Mouse (Mus musculus): ENCODE results near the gene Rhot2. TPM values are rescaled to one million over a fixed set of nuclear protein-coding genes. Genes with fewer than 3 reads are reported as not detected.

Gene Rhot2
- polyA plus RNA-seq, 1 experiment from 2014 or later = 24.2 TPM

DNA sequence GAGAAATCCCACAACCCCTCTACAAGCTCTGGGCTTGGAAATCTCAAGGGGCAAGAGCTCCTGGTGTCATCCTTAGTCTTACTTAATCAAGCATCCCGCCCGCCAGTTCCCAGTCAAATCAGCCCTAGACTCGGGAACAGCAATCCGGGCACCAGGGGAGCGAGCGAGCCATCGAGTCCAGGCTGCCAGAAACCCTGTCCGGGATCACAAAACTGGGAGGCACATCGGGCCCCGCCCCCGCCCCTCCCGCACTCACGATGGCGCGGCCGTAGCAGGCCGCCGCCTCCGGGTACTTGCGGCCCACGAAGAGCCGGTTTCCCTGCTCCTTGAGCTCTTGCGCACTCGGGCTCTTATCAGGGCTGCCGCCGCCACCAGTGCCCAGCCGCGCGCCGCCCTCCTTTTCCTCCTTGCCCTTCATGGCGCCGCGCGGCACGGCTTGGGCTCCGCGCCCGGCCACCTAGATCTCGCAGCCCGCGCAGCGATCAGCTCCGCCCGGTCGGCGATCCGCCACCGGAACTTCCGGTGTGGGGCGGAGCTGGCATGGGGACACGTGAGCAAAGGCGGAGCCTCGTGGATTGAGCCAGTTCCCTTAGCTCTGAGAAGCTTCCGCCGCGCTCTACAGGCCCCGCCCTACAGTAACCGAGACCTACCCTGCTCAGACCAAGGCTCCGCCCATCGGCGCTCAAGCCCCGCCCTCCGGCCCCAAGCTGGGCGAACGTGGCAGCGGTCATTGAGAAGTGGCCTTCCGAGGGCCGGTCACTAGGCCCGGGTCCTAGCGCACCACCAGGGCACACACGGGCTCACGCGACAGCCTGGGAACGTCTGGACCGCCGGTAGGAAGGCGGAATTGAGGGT is 12.0 kb downstream of the Rhot2 start:
- H3K4me3 ChIP-seq = peak overlapping the region; percentile 82
- under 1% methylated on average over 72 of the region's 77 CpGs for WGBS
- H3K4me1 ChIP-seq (replicated peaks) = peaks cover 76% of the 10 kb centered on the region
- peak overlapping the region; percentile 99 for H3K27ac ChIP-seq
- ATAC-seq (replicated peaks; ENCODE audit: insufficient number of reproducible peaks, insufficient read depth, low FRiP score, low read depth) = peak; percentile 92
- H3K9me3 ChIP-seq (replicated peaks) = no peaks in the 10 kb centered on the region
- H3K9ac ChIP-seq = peak overlapping the region; percentile 86
- H3K27me3 ChIP-seq = no peaks in the 10 kb centered on the region
- H3K36me3 ChIP-seq = peaks cover 20% of the 10 kb centered on the region
- peak overlapping the region; percentile 91 for H3K4me2 ChIP-seq

DNA sequence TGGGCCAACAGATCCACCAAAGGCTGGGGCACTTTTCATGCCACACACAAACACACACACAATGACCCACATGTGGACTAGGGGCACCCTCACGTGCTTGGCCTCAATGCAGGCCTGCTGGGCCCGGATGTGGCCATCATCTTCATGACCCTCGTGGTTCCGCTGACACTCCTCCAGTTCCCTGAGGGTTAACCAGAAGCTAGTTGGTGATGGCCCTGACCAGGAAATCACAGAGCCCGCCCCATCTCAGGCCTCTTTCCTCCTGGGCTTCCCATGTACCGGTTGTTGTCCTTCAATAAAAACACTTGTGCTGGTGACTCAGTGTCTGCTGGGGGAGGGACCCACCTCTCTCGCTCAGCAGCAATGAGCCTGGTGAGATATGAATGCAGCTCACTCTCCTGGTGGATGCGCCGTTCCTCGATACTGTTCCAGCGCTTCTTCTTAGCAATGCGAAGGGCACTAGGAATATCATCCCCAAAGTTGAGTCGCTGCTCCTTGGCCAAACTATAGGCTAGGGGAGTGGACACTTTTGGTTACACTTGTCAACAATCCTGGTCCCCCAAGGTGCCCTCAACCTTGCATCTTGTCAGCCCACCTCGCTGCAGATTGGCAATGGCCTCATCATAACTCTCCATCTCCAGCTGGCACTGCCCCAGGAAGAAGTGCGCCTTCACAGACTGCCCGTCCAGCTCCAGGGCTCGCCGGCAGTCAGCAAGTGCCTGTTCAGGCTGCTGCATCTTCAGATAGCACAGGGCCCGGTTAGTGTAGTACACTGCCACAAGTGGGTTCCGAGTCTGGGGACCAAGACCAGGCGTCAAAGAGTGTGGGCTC is 13.0 kb downstream of the Rhot2 start:
- peak overlapping the region; percentile 91 for H3K4me2 ChIP-seq
- peak overlapping the region; percentile 99 for H3K27ac ChIP-seq
- 44% methylated on average over 21 of the region's 21 CpGs for WGBS
- H3K4me1 ChIP-seq (replicated peaks) = peaks cover 66% of the 10 kb centered on the region
- H3K9me3 ChIP-seq (replicated peaks) = no peaks in the 10 kb centered on the region
- no peak for ATAC-seq (replicated peaks; ENCODE audit: insufficient number of reproducible peaks, insufficient read depth, low FRiP score, low read depth)
- H3K27me3 ChIP-seq = no peaks in the 10 kb centered on the region
- H3K9ac ChIP-seq = peak overlapping the region; percentile 83
- H3K36me3 ChIP-seq = peaks cover 24% of the 10 kb centered on the region
- peak overlapping the region; percentile 82 for H3K4me3 ChIP-seq

GRCm38 (mm10) chr17:25830806-25831431 is 13.7 kb downstream of the Rhot2 start:
- ATAC-seq (replicated peaks; ENCODE audit: insufficient number of reproducible peaks, insufficient read depth, low FRiP score, low read depth) = no peak
- Histone ChIP-seq H3K27me3 (no peaks in the 10 kb centered on the region), H3K9ac (no peak overlapping the region), H3K4me1 (replicated peaks) (peaks cover 59% of the 10 kb centered on the region), H3K36me3 (peaks cover 24% of the 10 kb centered on the region), H3K27ac (no peak overlapping the region), H3K4me3 (peak overlapping the region; percentile 82), H3K9me3 (replicated peaks) (no peaks in the 10 kb centered on the region), H3K4me2 (peak overlapping the region; percentile 91)
- WGBS = 84% methylated on average over 14 of the region's 14 CpGs

DNA sequence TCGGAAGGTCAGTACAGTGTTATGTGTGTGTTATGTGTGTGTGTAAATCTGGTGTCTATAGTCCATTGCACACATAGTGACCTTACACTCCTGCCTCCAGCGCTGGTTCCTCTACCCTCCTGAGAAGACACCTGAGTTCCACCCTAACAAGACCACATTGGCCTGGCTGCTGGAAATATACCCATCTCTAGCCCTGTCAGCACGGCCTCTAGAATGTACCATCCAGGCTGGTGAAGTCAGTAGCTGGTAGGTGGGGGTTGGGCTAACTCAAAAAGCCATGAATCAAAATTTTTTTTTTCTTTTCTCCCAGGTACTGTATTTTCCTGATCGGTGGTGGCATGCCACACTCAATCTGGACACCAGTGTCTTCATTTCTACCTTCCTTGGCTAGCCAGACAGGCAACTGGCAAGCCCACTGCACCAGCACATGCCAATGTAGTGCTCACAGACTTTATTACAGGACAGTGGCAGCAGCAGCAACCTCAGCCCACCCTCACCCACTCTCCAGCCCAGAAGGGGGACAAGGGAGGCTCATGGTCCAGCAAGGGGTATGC is 14.4 kb downstream of the Rhot2 start:
- Histone ChIP-seq H3K4me2 (peak overlapping the region; percentile 84; the same call in 1 of the 2 replicates), H3K4me1 (replicated peaks) (peaks cover 55% of the 10 kb centered on the region), H3K27ac (no peak overlapping the region), H3K36me3 (peaks cover 22% of the 10 kb centered on the region), H3K9me3 (replicated peaks) (no peaks in the 10 kb centered on the region), H3K9ac (no peak overlapping the region), H3K4me3 (peak overlapping the region; percentile 72), H3K27me3 (no peaks in the 10 kb centered on the region)
- WGBS = 79% methylated on average over 4 of the region's 4 CpGs
- no peak for ATAC-seq (replicated peaks; ENCODE audit: insufficient number of reproducible peaks, insufficient read depth, low FRiP score, low read depth)

DNA sequence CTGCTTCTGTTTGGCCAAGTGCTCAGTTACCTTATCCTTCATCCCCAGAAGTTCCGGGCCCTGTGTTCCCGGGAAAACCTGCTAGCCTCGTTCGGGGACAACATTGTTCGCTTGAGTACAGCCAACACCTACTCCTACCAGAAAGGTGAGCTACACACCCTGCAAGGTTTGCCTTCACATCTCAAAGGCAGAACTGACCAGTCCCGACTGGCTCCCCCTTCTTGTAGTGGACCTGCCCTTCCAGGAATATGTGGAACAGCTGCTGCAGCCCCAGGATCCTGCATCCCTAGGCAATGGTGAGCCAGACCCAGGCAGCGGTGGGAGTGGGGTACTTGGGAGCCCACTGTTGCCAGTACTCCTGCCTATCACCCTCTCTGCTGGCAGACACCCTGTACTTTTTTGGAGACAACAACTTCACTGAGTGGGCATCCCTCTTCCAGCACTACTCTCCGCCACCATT is 15.1 kb downstream of the Rhot2 start:
- Histone ChIP-seq H3K4me1 (replicated peaks) (peaks cover 55% of the 10 kb centered on the region), H3K36me3 (peaks cover 18% of the 10 kb centered on the region), H3K27me3 (no peaks in the 10 kb centered on the region), H3K4me2 (peak overlapping the region; percentile 84), H3K27ac (peak overlapping the region; percentile 90), H3K9ac (peak overlapping the region; percentile 82), H3K9me3 (replicated peaks) (no peaks in the 10 kb centered on the region), H3K4me3 (peak overlapping the region; percentile 72)
- no peak for ATAC-seq (replicated peaks; ENCODE audit: insufficient number of reproducible peaks, insufficient read depth, low FRiP score, low read depth)
- 39% methylated on average over 8 of the region's 8 CpGs for WGBS

DNA sequence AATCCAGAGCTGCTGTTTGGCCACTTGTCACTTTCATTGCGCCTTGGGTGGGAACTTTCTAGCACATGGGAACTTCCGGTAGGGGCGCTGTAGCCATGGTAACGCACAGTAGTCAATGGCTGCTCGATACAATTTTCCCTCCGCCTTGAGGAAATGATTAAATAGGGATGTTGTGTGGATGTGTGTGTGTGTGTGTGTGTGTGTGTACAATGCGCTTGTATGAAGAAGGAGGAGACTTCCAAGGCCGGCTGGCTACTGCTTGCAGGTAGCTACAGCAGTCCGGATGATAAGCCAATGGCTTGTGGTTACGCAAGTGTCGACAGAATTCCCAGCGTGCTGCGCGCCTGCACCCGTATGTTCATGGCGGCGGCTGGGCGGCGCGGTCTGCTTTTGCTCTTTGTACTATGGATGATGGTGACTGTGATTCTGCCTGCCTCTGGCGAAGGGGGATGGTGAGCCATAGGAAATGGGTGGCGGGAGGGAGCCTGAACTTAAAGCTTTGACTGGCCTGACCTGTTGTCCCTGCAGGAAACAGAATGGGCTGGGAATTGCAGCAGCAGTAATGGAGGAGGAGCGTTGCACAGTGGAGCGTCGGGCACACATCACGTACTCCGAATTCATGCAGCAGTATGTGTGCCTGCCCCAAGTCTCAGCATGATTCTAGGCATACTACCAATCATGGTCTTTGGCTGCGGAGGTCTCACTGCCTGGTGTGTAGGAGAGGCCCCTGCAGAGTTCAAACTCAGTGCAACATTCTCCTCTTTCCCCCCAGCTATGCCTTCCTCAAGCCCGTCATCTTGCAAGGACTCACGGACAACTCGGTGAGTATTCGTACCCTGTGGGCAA is 15.7 kb downstream of the Rhot2 start, which contains the start of gene Jmjd8:
Jmjd8 (plus strand) TSS at position 156 of the 846 bp plus-strand sequence.
- WGBS = under 1% methylated on average over 32 of the region's 32 CpGs
- ATAC-seq (replicated peaks; ENCODE audit: insufficient number of reproducible peaks, insufficient read depth, low FRiP score, low read depth) = no peak
- Histone ChIP-seq H3K36me3 (peaks cover 18% of the 10 kb centered on the region), H3K4me1 (replicated peaks) (peaks cover 55% of the 10 kb centered on the region), H3K4me3 (peak within 1 kb of the TSS; percentile 72), H3K4me2 (peak within 1 kb of the TSS; percentile 84), H3K27me3 (no peaks in the 10 kb centered on the region), H3K27ac (peak within 1 kb of the TSS; percentile 90), H3K9ac (peak within 1 kb of the TSS; percentile 82), H3K9me3 (replicated peaks) (no peaks in the 10 kb centered on the region)

GRCm38 (mm10) chr17:25828223-25828594 is 16.4 kb downstream of the Rhot2 start:
- peak overlapping the region; percentile 84 for H3K4me2 ChIP-seq
- peak overlapping the region; percentile 90 for H3K27ac ChIP-seq
- H3K9ac ChIP-seq = peak overlapping the region; percentile 82; the same call in 1 of the 2 replicates
- H3K27me3 ChIP-seq = no peaks in the 10 kb centered on the region
- peaks cover 56% of the 10 kb centered on the region for H3K4me1 ChIP-seq (replicated peaks)
- 81% methylated on average over 8 of the region's 8 CpGs for WGBS
- ATAC-seq (replicated peaks; ENCODE audit: insufficient number of reproducible peaks, insufficient read depth, low FRiP score, low read depth) = no peak
- peaks cover 18% of the 10 kb centered on the region for H3K36me3 ChIP-seq
- no peaks in the 10 kb centered on the region for H3K9me3 ChIP-seq (replicated peaks)
- H3K4me3 ChIP-seq = peak overlapping the region; percentile 72

DNA sequence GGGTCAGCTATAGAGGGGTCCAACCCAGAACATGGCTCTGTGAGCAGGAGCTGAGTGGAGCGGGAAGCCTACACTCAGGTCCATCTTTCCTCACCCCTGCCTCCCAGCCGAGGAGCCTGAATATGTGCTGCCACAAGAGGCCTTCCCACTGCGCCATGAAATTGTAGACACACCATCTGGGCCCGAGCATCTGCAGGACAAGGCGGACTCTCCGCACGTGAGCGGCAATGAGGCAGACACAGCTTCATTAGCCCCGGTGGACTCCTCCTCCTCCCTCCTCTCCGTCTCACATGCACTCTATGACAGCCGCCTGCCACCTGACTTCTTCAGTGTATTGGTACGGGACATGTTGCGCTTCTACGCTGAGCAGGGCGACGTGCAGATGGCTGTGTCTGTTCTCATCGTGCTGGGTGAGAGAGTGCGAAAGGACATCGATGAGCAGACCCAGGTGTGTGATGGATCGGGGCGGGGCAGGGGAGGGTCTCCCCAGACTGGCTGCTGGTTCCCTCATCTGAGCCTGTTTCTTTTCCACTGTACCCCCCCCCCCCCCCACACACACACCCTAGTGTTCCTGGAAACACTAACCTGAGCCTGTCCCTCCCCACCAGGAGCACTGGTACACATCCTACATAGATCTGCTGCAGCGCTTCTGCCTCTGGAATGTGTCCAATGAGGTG is 17.0 kb downstream of the Rhot2 start:
- H3K4me3 ChIP-seq = no peak overlapping the region
- H3K27ac ChIP-seq = no peak overlapping the region
- peaks cover 18% of the 10 kb centered on the region for H3K36me3 ChIP-seq
- no peak for ATAC-seq (replicated peaks; ENCODE audit: insufficient number of reproducible peaks, insufficient read depth, low FRiP score, low read depth)
- H3K4me1 ChIP-seq (replicated peaks) = peaks cover 56% of the 10 kb centered on the region
- no peak overlapping the region for H3K4me2 ChIP-seq
- H3K9me3 ChIP-seq (replicated peaks) = no peaks in the 10 kb centered on the region
- no peaks in the 10 kb centered on the region for H3K27me3 ChIP-seq
- no peak overlapping the region for H3K9ac ChIP-seq
- WGBS = 89% methylated on average over 22 of the region's 22 CpGs

DNA sequence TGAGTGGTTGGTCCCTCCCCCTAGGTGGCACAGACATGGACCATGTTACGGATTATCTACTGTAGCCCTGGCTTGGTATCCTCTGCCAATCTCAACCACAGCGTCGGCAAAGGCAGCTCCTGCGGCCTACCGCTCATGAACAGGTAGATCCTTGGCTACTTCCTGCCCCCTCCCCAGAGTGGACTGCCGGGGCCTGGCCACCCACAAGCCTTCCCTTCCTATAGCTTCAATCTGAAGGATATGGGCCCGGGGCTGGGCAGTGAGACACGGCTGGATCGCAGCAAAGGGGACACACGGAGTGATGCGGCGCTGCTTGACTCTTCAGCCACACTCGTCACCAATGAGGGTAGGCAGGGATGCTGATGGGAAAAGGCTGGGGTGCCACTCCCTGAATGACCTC is 17.6 kb downstream of the Rhot2 start:
- no peak for ATAC-seq (replicated peaks; ENCODE audit: insufficient number of reproducible peaks, insufficient read depth, low FRiP score, low read depth)
- Histone ChIP-seq H3K36me3 (peaks cover 18% of the 10 kb centered on the region), H3K27ac (no peak overlapping the region), H3K27me3 (peaks cover 7% of the 10 kb centered on the region), H3K4me2 (no peak overlapping the region), H3K9ac (no peak overlapping the region), H3K4me1 (replicated peaks) (peaks cover 54% of the 10 kb centered on the region), H3K9me3 (replicated peaks) (no peaks in the 10 kb centered on the region), H3K4me3 (no peak overlapping the region)
- WGBS = 91% methylated on average over 13 of the region's 13 CpGs

Data from heart, embryonic 15.5 days (tissue).